Mouse (Mus musculus) liver, postnatal 0 days (tissue): ENCODE data around the gene Cox10.
A peak's percentile ranks its signal among the peaks of the same experiment; 100 is the strongest.

ENCODE experiments used
- CTCF ChIP-seq: sonication (generic); IDR thresholded peaks from 2 replicates; pipeline ENCODE4 v1.5.1; 2016; ENCODE audit warnings: antibody characterized with exemption, low read depth
- EP300 ChIP-seq: IDR thresholded peaks from 2 replicates; pipeline ENCODE4 v1.6.1; 2016; ENCODE audit warnings: antibody characterized with exemption, low read depth, mild to moderate bottlenecking

DNA sequence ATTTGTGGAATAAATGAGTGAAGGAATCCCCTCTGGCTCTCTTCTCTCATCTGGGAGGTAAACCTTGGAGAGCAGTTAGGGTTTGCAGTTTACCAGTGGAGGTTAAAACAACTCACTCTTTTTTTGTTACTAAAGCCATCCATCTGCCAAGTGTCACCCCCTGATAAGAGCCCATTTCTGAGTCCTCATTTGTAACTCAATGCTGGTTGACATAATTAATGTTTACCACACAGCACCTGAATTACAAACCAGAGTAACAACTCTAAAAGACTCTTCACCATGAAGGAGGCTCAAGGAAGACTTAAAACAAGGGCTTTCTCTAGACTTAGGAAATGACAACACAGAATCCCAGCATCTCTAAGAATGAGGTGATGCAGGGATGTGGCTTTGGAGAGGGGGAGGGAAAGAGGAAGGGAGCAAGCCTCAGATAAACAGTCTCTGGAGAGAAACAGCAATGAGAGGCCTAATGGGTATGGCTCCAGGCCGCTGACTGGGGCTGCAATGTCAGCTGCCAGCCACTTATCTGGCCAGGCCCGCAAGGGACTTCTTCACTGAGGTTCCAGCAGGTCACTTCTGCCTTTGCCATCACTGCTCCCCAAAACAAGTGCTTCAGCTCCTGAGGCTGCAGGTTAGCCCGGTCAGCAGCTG lies 110.8 kb downstream of the Cox10 start:
- TF ChIP-seq CTCF (no peak), EP300 (0 out of 2 replicates have a peak, but pooled peaks have one; percentile 22)
